Mouse (Mus musculus) testis, adult 2 months (tissue): ENCODE measurements around the gene Xxylt1. TPM values are rescaled to one million over a fixed set of nuclear protein-coding genes. Genes with fewer than 3 reads are reported as not detected.

Experiments
- H3K27ac ChIP-seq: fragments of 200-500 bp; 2 replicates; pipeline ENCODE4 v1.5.1; 2012; ENCODE audit warnings: low read depth, low read length; ENCODE audit not compliant: control insufficient read depth, insufficient read depth
- H3K27me3 ChIP-seq: fragments of 200-500 bp; 2 replicates; pipeline ENCODE4 v1.6.1; 2012; ENCODE audit warnings: mild to moderate bottlenecking, low read length, moderate library complexity; ENCODE audit not compliant: control insufficient read depth, insufficient read depth
- H3K36me3 ChIP-seq: fragments of 200-500 bp; 2 replicates; pipeline ENCODE4 v1.6.1; 2012; ENCODE audit warnings: mild to moderate bottlenecking, low read length; ENCODE audit not compliant: control insufficient read depth, insufficient read depth
- H3K4me1 ChIP-seq: fragments of 200-500 bp; 2 replicates; pipeline ENCODE4 v1.6.1; 2012; ENCODE audit warnings: low read length; ENCODE audit not compliant: control insufficient read depth, insufficient read depth
- H3K4me3 ChIP-seq: fragments of 200-500 bp; 2 replicates; pipeline ENCODE4 v1.5.1; 2012; ENCODE audit warnings: low read depth, mild to moderate bottlenecking, low read length, moderate library complexity, mixed read lengths; ENCODE audit not compliant: control insufficient read depth
- CTCF ChIP-seq: fragments of 200-500 bp; IDR thresholded peaks from 2 replicates; pipeline ENCODE4 v1.5.1; 2012; ENCODE audit warnings: low read depth, mild to moderate bottlenecking, inconsistent platforms, low read length, moderate library complexity; ENCODE audit not compliant: control insufficient read depth, insufficient read depth, insufficient replicate concordance
- POLR2A ChIP-seq: fragments of 200-500 bp; IDR thresholded peaks from 2 replicates; pipeline ENCODE4 v1.6.1; 2012; ENCODE audit warnings: low read depth, mild to moderate bottlenecking, inconsistent platforms, low read length, moderate library complexity; ENCODE audit not compliant: control insufficient read depth
- polyA plus RNA-seq: library from polyadenylated mRNA; depleted of rRNA; stranded (reverse); fragments of >200 nt; gene quantifications from 2 replicates; pipeline ENCODE4 v1.2.3, GENCODE M21; 2012

The Xxylt1 gene
- polyA plus RNA-seq, 1 experiment, result 2.7 TPM

GRCm38 (mm10) chr16:31047186-31047898 is 33.9 kb downstream of the Xxylt1 start:
- Histone ChIP-seq H3K36me3 (no peaks in the 10 kb centered on the region), H3K4me3 (no peak overlapping the region), H3K27me3 (no peaks in the 10 kb centered on the region), H3K27ac (no peak overlapping the region), H3K4me1 (no peaks in the 10 kb centered on the region)
- TF ChIP-seq POLR2A (no peak), CTCF (no peak)

GRCm38 (mm10) chr16:31046217-31046659 is 35.0 kb downstream of the Xxylt1 start:
- no peaks in the 10 kb centered on the region for H3K36me3 ChIP-seq
- H3K4me3 ChIP-seq, result no peak overlapping the region
- no peak for TF ChIP-seq POLR2A
- no peak for TF ChIP-seq CTCF
- H3K4me1 ChIP-seq, result no peaks in the 10 kb centered on the region
- no peaks in the 10 kb centered on the region for H3K27me3 ChIP-seq
- H3K27ac ChIP-seq, result no peak overlapping the region

GRCm38 (mm10) chr16:31045211-31045610 is 36.0 kb downstream of the Xxylt1 start:
- Histone ChIP-seq H3K27ac (no peak overlapping the region), H3K27me3 (no peaks in the 10 kb centered on the region), H3K36me3 (no peaks in the 10 kb centered on the region), H3K4me3 (no peak overlapping the region), H3K4me1 (no peaks in the 10 kb centered on the region)
- TF ChIP-seq POLR2A (no peak), CTCF (no peak)

GRCm38 (mm10) chr16:31043136-31043535 is 38.1 kb downstream of the Xxylt1 start:
- no peak for TF ChIP-seq CTCF
- TF ChIP-seq POLR2A, result no peak
- Histone ChIP-seq H3K27ac (no peak overlapping the region), H3K27me3 (no peaks in the 10 kb centered on the region), H3K36me3 (no peaks in the 10 kb centered on the region), H3K4me1 (no peaks in the 10 kb centered on the region), H3K4me3 (no peak overlapping the region)

GRCm38 (mm10) chr16:31041566-31041965 is 39.7 kb downstream of the Xxylt1 start:
- no peaks in the 10 kb centered on the region for H3K4me1 ChIP-seq
- no peaks in the 10 kb centered on the region for H3K36me3 ChIP-seq
- H3K4me3 ChIP-seq, result no peak overlapping the region
- H3K27me3 ChIP-seq, result no peaks in the 10 kb centered on the region
- H3K27ac ChIP-seq, result no peak overlapping the region
- TF ChIP-seq POLR2A (no peak), CTCF (no peak)

- TF ChIP-seq CTCF (no peak), POLR2A (no peak)
- H3K4me3 ChIP-seq, result no peak overlapping the region
- H3K4me1 ChIP-seq, result peaks cover 5% of the 10 kb centered on the region
- H3K27ac ChIP-seq, result no peak overlapping the region
- no peaks in the 10 kb centered on the region for H3K36me3 ChIP-seq
- no peaks in the 10 kb centered on the region for H3K27me3 ChIP-seq
Measured at GRCm38 (mm10) chr16:31039803-31040459, 41.3 kb downstream of the Xxylt1 start.

- no peak overlapping the region for H3K4me3 ChIP-seq
- H3K4me1 ChIP-seq, result peaks cover 11% of the 10 kb centered on the region
- H3K27ac ChIP-seq, result no peak overlapping the region
- no peaks in the 10 kb centered on the region for H3K27me3 ChIP-seq
- TF ChIP-seq POLR2A (no peak), CTCF (no peak)
- H3K36me3 ChIP-seq, result no peaks in the 10 kb centered on the region
Measured at GRCm38 (mm10) chr16:31037431-31037830, 43.8 kb downstream of the Xxylt1 start.
